Mouse (Mus musculus) CH12.LX (cell line): ENCODE results near the gene Tspan5. TPM values are rescaled to one million over a fixed set of nuclear protein-coding genes. Genes with fewer than 3 reads are reported as not detected.

Experiments used
- DNase-seq: peaks from one replicate; pipeline ENCODE4 v3.0.0-alpha.2; 2013; ENCODE audit errors: extremely low read depth
- H3K27ac ChIP-seq: 2 replicates; pipeline ENCODE4 v1.5.1; 2012; ENCODE audit warnings: low read depth, mild to moderate bottlenecking, control low read depth, moderate library complexity; ENCODE audit not compliant: insufficient read depth
- H3K27me3 ChIP-seq: replicated peaks from 2 replicates; pipeline ENCODE3; 2012; ENCODE audit warnings: inconsistent platforms
- H3K36me3 ChIP-seq, 2 experiments: replicated peaks in 1 of 2; 2 replicates each; pipeline versions ENCODE3 to v1.6.1; 2012; ENCODE audit warnings: inconsistent platforms in 1 of 2, low read length in 1 of 2, mild to moderate bottlenecking in 1 of 2, mixed read lengths in 1 of 2, moderate library complexity in 1 of 2; ENCODE audit not compliant: control insufficient read depth in 1 of 2, insufficient read depth in 1 of 2
- H3K4me1 ChIP-seq, 2 experiments: 2 replicates each; pipeline ENCODE4 v1.6.1; 2012; ENCODE audit warnings: inconsistent platforms in 1 of 2, moderate library complexity in 1 of 2; ENCODE audit not compliant: insufficient read depth in 2 of 2, control insufficient read depth in 1 of 2
- H3K4me2 ChIP-seq: 2 replicates; pipeline ENCODE4 v1.6.1; 2012; ENCODE audit warnings: low read depth, mild to moderate bottlenecking, control low read depth; ENCODE audit not compliant: poor library complexity, insufficient read depth, severe bottlenecking
- H3K4me3 ChIP-seq, 3 experiments: fragments of 150-350 bp in 1 of 3; sonication (generic) in 1 of 3; replicated peaks in 1 of 3; 2 replicates each; pipeline versions ENCODE3 to v1.5.1; 2011 to 2012; ENCODE audit warnings: low read depth in 2 of 3, low read length in 2 of 3, mild to moderate bottlenecking in 2 of 3, moderate library complexity in 2 of 3, control low read depth in 1 of 3, improper control_type of control experiment in 1 of 3, inconsistent platforms in 1 of 3, mixed read lengths in 1 of 3; ENCODE audit not compliant: poor library complexity in 1 of 3
- H3K79me2 ChIP-seq: replicated peaks from 2 replicates; pipeline ENCODE4 v1.6.1; 2012; ENCODE audit warnings: mild to moderate bottlenecking, moderate library complexity; ENCODE audit not compliant: control insufficient read depth, poor library complexity, insufficient read depth, severe bottlenecking; ENCODE audit errors: extremely low read depth
- H3K9ac ChIP-seq: 2 replicates; pipeline ENCODE4 v1.6.1; 2012; ENCODE audit warnings: low read depth, mild to moderate bottlenecking, control low read depth, moderate library complexity; ENCODE audit not compliant: insufficient read depth
- H3K9me3 ChIP-seq: replicated peaks from 2 replicates; pipeline ENCODE3; 2012; ENCODE audit warnings: low read length, inconsistent platforms, mixed read lengths
- CHD2 ChIP-seq: IDR thresholded peaks from 2 replicates; pipeline ENCODE4 v1.6.1; 2011; ENCODE audit warnings: low read length, improper control_type of control experiment
- ELF1 ChIP-seq: IDR thresholded peaks from 2 replicates; pipeline ENCODE4 v1.6.1; 2014; ENCODE audit warnings: low read depth, mild to moderate bottlenecking, inconsistent platforms, low read length, improper control_type of control experiment
- EP300 ChIP-seq: IDR thresholded peaks from 2 replicates; pipeline ENCODE4 v1.6.1; 2011; ENCODE audit warnings: low read length, improper control_type of control experiment
- ETS1 ChIP-seq: conservative IDR thresholded peaks from 2 replicates; pipeline ENCODE4 v1.6.1; 2012; ENCODE audit warnings: low read depth, mild to moderate bottlenecking, inconsistent platforms, low read length, improper control_type of control experiment, moderate library complexity
- GABPA ChIP-seq: IDR thresholded peaks from 2 replicates; pipeline ENCODE4 v1.6.1; 2012; ENCODE audit warnings: low read depth, low read length, improper control_type of control experiment, inconsistent platforms; ENCODE audit not compliant: insufficient replicate concordance
- IRF4 ChIP-seq: IDR thresholded peaks from 2 replicates; pipeline ENCODE4 v1.6.1; 2014; ENCODE audit warnings: low read depth, mild to moderate bottlenecking, inconsistent platforms, low read length, improper control_type of control experiment
- JUN ChIP-seq: IDR thresholded peaks from 2 replicates; pipeline ENCODE4 v1.6.1; 2011; ENCODE audit warnings: low read depth, mild to moderate bottlenecking, low read length, improper control_type of control experiment, moderate library complexity; ENCODE audit not compliant: insufficient read depth
- JUND ChIP-seq: conservative IDR thresholded peaks from 2 replicates; pipeline ENCODE4 v1.6.1; 2011; ENCODE audit warnings: low read depth, low read length, improper control_type of control experiment
- MAFK ChIP-seq: IDR thresholded peaks from 2 replicates; pipeline ENCODE4 v1.6.1; 2011; ENCODE audit warnings: low read length, improper control_type of control experiment; ENCODE audit not compliant: insufficient replicate concordance
- MAX ChIP-seq: IDR thresholded peaks from 2 replicates; pipeline ENCODE4 v1.6.1; 2011; ENCODE audit warnings: low read length, improper control_type of control experiment
- MEF2A ChIP-seq: IDR thresholded peaks from 2 replicates; pipeline ENCODE4 v1.6.1; 2014; ENCODE audit warnings: low read depth, mild to moderate bottlenecking, inconsistent platforms, low read length, improper control_type of control experiment, borderline replicate concordance
- NELFE ChIP-seq: IDR thresholded peaks from 2 replicates; pipeline ENCODE4 v1.6.1; 2011; ENCODE audit warnings: low read depth, low read length, improper control_type of control experiment
- PAX5 ChIP-seq: IDR thresholded peaks from 2 replicates; pipeline ENCODE4 v1.6.1; 2012; ENCODE audit warnings: low read length, inconsistent platforms, mixed read lengths
- POLR2AphosphoS2 ChIP-seq: IDR thresholded peaks from 2 replicates; pipeline ENCODE4 v1.6.1; 2011; ENCODE audit warnings: low read depth, low read length, improper control_type of control experiment
- RAD21 ChIP-seq: IDR thresholded peaks from 2 replicates; pipeline ENCODE4 v1.6.1; 2011; ENCODE audit warnings: low read depth, mild to moderate bottlenecking, low read length, improper control_type of control experiment, moderate library complexity
- SMC3 ChIP-seq: IDR thresholded peaks from 2 replicates; pipeline ENCODE4 v1.6.1; 2011; ENCODE audit warnings: low read depth, low read length, improper control_type of control experiment
- TCF12 ChIP-seq: IDR thresholded peaks from 2 replicates; pipeline ENCODE4 v1.6.1; 2014; ENCODE audit warnings: low read depth, mild to moderate bottlenecking, inconsistent platforms, low read length, improper control_type of control experiment
- UBTF ChIP-seq: IDR thresholded peaks from 2 replicates; pipeline ENCODE4 v1.6.1; 2012; ENCODE audit warnings: low read depth, mild to moderate bottlenecking, inconsistent platforms, low read length, improper control_type of control experiment, moderate library complexity
- USF1 ChIP-seq: IDR thresholded peaks from 2 replicates; pipeline ENCODE4 v1.6.1; 2014; ENCODE audit warnings: low read depth, mild to moderate bottlenecking, inconsistent platforms, low read length, improper control_type of control experiment
- USF2 ChIP-seq: conservative IDR thresholded peaks from 2 replicates; pipeline ENCODE4 v1.6.1; 2011; ENCODE audit warnings: low read depth, low read length, improper control_type of control experiment
- ZKSCAN1 ChIP-seq: IDR thresholded peaks from 2 replicates; pipeline ENCODE4 v1.6.1; 2012; ENCODE audit warnings: low read depth, inconsistent platforms, low read length, improper control_type of control experiment, borderline replicate concordance
- ZMIZ1 ChIP-seq: IDR thresholded peaks from 2 replicates; pipeline ENCODE4 v1.6.1; 2012; ENCODE audit warnings: low read depth, mild to moderate bottlenecking, inconsistent platforms, low read length, improper control_type of control experiment
- dilution Hi-C: fragments of 300-500 bp; cut with MboI; formaldehyde crosslinking; loops from 2 replicates; pipeline ENCODE4 v1.14.3; 2020; ENCODE audit warnings: low sequenced_read_pairs; ENCODE audit not compliant: extremely low pct_unique_long_range_greater_than_20kb, extremely low pct_ligation_motif_present
- in situ Hi-C: fragments of 300-500 bp; cut with MboI; formaldehyde crosslinking; loops from 3 replicates; pipeline ENCODE4 v1.14.3; 2019; ENCODE audit warnings: low sequenced_read_pairs, low pct_ligation_motif_present, low pct_unique_long_range_greater_than_20kb, mixed read lengths
- polyA plus RNA-seq: library from polyadenylated mRNA; unstranded; fragments of >175 nt; gene quantifications from 2 replicates; pipeline ENCODE4 v1.2.1, GENCODE M21; 2012; ENCODE audit warnings: low read depth; ENCODE audit not compliant: insufficient read length
- total RNA-seq, 2 experiments: library from RNA; depleted of rRNA; stranded (reverse); fragments of 300-350 nt in 1 of 2; fragments of >200 nt in 1 of 2; gene quantifications; 2 replicates each; pipeline ENCODE4 v1.2.3; 2012 to 2014

Gene Tspan5
- total and polyA plus RNA-seq, 3 experiments = 17.2 to 43.1 (median 25.9) TPM

GRCm38 (mm10) chr3:138823857-138824256, 81.9 kb downstream of the Tspan5 start:
- Histone ChIP-seq H3K4me3 (no peak overlapping the region), H3K4me2 (no peak overlapping the region), H3K36me3 (peaks cover 0 to 10% of the 10 kb centered on the region in 2 experiments), H3K9me3 (no peaks in the 10 kb centered on the region), H3K4me1 (peaks cover 6 to 51% of the 10 kb centered on the region in 2 experiments; a peak in 3 of 4 replicates), H3K27ac (no peak overlapping the region), H3K27me3 (no peaks in the 10 kb centered on the region), H3K79me2 (no peaks in the 10 kb centered on the region), H3K9ac (no peak overlapping the region)
- dilution Hi-C loops (no loop called here), in situ Hi-C loops (no loop called here)
- DNase-seq = no peak
- TF ChIP-seq ZKSCAN1 = no peak
- TF ChIP-seq USF2 = no peak
- no peak for TF ChIP-seq ZMIZ1
- no peak for TF ChIP-seq TCF12
- no peak for TF ChIP-seq ELF1
- no peak for TF ChIP-seq USF1
- no peak for TF ChIP-seq GABPA
- no peak for TF ChIP-seq POLR2AphosphoS2
- TF ChIP-seq MEF2A = no peak
- TF ChIP-seq RAD21 = no peak
- no peak for TF ChIP-seq EP300
- no peak for TF ChIP-seq JUN
- no peak for TF ChIP-seq JUND
- TF ChIP-seq UBTF = no peak

GRCm38 (mm10) chr3:138825296-138825695, 83.3 kb downstream of the Tspan5 start:
- no peak for TF ChIP-seq PAX5
- TF ChIP-seq ELF1 = no peak
- no peak for TF ChIP-seq CHD2
- no peak for TF ChIP-seq TCF12
- no peak for TF ChIP-seq NELFE
- TF ChIP-seq ETS1 = no peak
- no peak for TF ChIP-seq MAFK
- TF ChIP-seq SMC3 = no peak
- TF ChIP-seq MAX = no peak
- no peak for TF ChIP-seq JUND
- no peak for TF ChIP-seq POLR2AphosphoS2
- TF ChIP-seq ZMIZ1 = no peak
- no peak for TF ChIP-seq IRF4
- TF ChIP-seq RAD21 = no peak
- TF ChIP-seq USF1 = no peak
- no peak for DNase-seq
- in situ Hi-C loops (no loop called here), dilution Hi-C loops (no loop called here)
- Histone ChIP-seq H3K27ac (no peak overlapping the region), H3K9ac (no peak overlapping the region), H3K79me2 (no peaks in the 10 kb centered on the region), H3K4me2 (no peak overlapping the region), H3K36me3 (peaks cover 0 to 9% of the 10 kb centered on the region in 2 experiments), H3K9me3 (no peaks in the 10 kb centered on the region), H3K4me1 (peaks cover 6 to 41% of the 10 kb centered on the region in 2 experiments; a peak in 3 of 4 replicates), H3K27me3 (no peaks in the 10 kb centered on the region), H3K4me3 (no peak overlapping the region)
